Mouse (Mus musculus) liver, postnatal 0 days (tissue): ENCODE measurements around the gene Commd6.

ENCODE experiments used
- CTCF ChIP-seq: sonication (generic); IDR thresholded peaks from 2 replicates; pipeline ENCODE4 v1.5.1; 2016; ENCODE audit warnings: antibody characterized with exemption, low read depth
- EP300 ChIP-seq: IDR thresholded peaks from 2 replicates; pipeline ENCODE4 v1.6.1; 2016; ENCODE audit warnings: antibody characterized with exemption, low read depth, mild to moderate bottlenecking

GRCm38 (mm10) chr14:101652571-101652970 lies 12.1 kb upstream of the Commd6 start:
- TF ChIP-seq CTCF (no peak), EP300 (no peak)
